Mouse (Mus musculus): Measurements from ENCODE around the gene Ccm2l. TPM values are rescaled to one million over a fixed set of nuclear protein-coding genes. Genes with fewer than 3 reads are reported as not detected.

The Ccm2l gene
- polyA plus RNA-seq, 1 experiment = 164 TPM

DNA sequence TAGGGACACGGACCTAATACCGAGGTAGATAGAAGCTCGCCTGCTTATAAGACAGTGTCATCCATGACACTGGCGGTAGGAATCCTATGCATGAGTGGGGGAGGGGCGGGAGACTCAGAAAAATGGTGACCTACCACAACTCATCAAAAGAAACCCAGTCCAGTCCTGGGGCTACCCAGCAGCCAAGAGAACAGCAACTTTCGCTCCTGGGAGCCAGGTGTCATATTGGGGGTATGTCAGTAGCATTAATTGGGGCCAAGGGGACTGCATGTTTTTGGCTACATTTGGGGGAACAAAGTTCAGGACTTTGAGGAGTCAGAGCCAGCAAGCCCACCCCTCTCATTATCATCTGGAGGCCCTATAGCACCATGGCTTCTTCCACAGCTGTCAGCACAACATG lies 14.7 kb upstream of the Ccm2l start:
- 76% methylated on average over 6 of the region's 6 CpGs for WGBS
- TF ChIP-seq POLR2A (IDR thresholded peaks at IDR 0.05; ENCODE audit: borderline replicate concordance, extremely low read depth, low read depth, low read length) (no peak), CTCF (IDR thresholded peaks at IDR 0.05; ENCODE audit: insufficient read depth, low read length) (no peak)
- H3K4me1 ChIP-seq (ENCODE audit: control insufficient read depth, insufficient read depth, low read length) = no peaks in the 10 kb centered on the region
- H3K4me3 ChIP-seq (replicated peaks; ENCODE audit: extremely low read depth, low read depth, low read length) = no peak overlapping the region
- DNase-seq = no peak

DNA sequence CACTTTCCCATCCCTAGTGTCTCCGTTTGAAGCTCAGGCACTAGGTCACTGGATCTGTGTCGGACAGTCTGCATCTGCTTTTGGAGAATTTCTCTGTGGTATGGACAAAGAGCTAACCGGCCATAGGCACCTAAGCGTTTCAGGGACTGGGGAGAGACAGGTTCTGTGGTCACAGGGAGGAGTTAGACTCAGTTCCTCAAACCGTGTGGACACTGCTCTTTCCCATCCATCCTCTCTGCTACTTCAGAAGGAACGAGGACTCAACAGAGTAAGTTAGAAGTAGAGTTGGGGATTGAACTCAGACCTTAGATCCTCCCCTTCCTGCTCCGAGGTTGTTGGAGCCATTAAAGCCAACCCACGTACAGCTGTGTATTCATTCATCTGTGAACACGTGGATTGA lies 14.2 kb upstream of the Ccm2l start:
- Histone ChIP-seq H3K4me3 (replicated peaks; ENCODE audit: extremely low read depth, low read depth, low read length) (no peak overlapping the region), H3K4me1 (ENCODE audit: control insufficient read depth, insufficient read depth, low read length) (no peaks in the 10 kb centered on the region)
- no peak for DNase-seq
- 65% methylated on average over 9 of the region's 9 CpGs for WGBS
- no peak for TF ChIP-seq POLR2A (IDR thresholded peaks at IDR 0.05; ENCODE audit: borderline replicate concordance, extremely low read depth, low read depth, low read length)
- TF ChIP-seq CTCF (IDR thresholded peaks at IDR 0.05; ENCODE audit: insufficient read depth, low read length) = no peak

DNA sequence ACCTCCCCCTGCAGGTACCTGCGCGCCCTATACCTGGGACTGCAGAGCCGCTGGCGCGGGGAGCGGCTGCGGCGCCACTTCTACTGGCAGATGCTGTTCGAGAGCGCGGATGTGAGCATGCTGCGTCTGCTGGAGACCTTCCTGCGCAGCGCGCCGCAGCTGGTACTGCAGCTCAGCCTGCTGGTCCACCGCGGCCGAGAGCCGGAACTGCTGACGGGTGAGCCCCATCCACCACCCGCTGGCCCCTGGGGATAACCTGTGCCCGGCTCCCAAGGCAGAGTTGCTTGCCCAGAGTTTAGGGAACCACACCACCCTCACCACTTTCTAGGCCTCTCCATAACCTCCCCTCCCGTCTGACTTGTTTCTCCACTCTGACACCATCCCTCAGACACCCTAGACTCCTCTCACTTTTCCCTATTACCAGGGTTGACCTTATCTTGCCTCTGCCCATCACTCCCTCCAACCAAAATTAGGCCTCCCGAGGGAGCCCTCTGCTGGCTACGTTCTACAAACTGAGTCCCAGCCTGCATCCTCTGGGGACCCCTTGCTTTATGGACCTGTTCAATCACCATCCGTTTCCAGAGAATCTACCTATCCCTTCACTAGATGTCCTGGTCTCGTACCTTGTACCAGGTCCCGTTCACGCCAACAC lies 12.9 kb upstream of the Ccm2l start:
- TF ChIP-seq POLR2A (IDR thresholded peaks at IDR 0.05; ENCODE audit: borderline replicate concordance, extremely low read depth, low read depth, low read length) (no peak), CTCF (IDR thresholded peaks at IDR 0.05; ENCODE audit: insufficient read depth, low read length) (no peak)
- Histone ChIP-seq H3K4me1 (ENCODE audit: control insufficient read depth, insufficient read depth, low read length) (no peaks in the 10 kb centered on the region), H3K4me3 (replicated peaks; ENCODE audit: extremely low read depth, low read depth, low read length) (no peak overlapping the region)
- 11% methylated on average over 30 of the region's 30 CpGs for WGBS
- DNase-seq = no peak

DNA sequence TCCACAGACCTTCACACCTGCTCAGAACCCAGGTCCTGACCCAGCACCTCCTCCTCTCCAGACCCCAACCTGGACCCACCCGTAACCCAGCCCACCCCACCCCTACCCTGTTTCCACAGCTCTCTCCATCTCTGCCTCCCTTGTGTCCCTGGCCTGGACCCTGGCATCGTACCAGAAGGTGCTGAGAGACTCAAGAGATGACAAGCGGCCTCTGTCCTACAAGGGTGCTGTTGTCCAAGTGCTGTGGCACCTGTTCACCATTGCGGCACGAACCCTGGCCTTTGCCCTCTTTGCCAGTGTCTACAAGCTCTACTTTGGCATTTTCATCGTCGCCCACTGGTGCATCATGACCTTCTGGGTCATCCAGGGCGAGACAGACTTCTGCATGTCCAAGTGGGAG lies 11.9 kb upstream of the Ccm2l start:
- TF ChIP-seq CTCF (IDR thresholded peaks at IDR 0.05; ENCODE audit: insufficient read depth, low read length) (no peak), POLR2A (IDR thresholded peaks at IDR 0.05; ENCODE audit: borderline replicate concordance, extremely low read depth, low read depth, low read length) (no peak)
- WGBS = 90% methylated on average over 8 of the region's 8 CpGs
- no peak for DNase-seq
- Histone ChIP-seq H3K4me1 (ENCODE audit: control insufficient read depth, insufficient read depth, low read length) (no peaks in the 10 kb centered on the region), H3K4me3 (replicated peaks; ENCODE audit: extremely low read depth, low read depth, low read length) (no peak overlapping the region)

DNA sequence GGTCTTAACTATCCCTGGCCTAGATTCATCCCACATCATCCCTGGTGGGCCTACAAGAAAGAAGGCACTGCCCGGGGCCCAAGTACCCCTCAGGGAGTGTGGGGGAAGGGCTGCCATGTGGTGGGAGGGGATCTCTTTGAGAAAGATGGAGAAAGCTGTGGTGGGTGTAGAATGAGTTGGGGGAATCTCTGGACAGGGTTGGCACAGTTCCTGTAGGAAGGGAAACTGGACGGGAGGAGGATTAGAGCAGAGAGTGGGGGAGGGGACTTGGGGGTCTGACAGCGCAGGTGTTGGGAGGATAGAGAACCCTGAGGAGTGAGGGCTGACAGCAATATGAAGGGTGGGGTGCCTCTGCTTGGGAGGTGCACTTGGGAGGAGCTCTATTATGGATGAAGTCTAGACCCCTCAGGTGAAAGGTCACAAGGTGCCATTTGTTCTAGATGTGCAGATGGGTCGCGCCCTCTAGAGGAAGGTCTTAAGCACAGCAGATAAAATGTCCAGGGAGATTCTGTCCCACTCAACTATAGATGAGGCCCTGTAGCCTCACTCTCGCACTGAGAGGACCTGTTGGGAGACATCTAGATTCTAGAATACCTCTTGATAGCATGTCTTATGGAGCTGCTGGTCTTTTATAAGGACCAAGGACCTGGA lies 10.4 kb upstream of the Ccm2l start:
- no peak for DNase-seq
- Histone ChIP-seq H3K4me1 (ENCODE audit: control insufficient read depth, insufficient read depth, low read length) (no peaks in the 10 kb centered on the region), H3K4me3 (replicated peaks; ENCODE audit: extremely low read depth, low read depth, low read length) (no peak overlapping the region)
- 55% methylated on average over 6 of the region's 6 CpGs for WGBS
- TF ChIP-seq CTCF (IDR thresholded peaks at IDR 0.05; ENCODE audit: insufficient read depth, low read length) = no peak
- TF ChIP-seq POLR2A (IDR thresholded peaks at IDR 0.05; ENCODE audit: borderline replicate concordance, extremely low read depth, low read depth, low read length) = no peak

DNA sequence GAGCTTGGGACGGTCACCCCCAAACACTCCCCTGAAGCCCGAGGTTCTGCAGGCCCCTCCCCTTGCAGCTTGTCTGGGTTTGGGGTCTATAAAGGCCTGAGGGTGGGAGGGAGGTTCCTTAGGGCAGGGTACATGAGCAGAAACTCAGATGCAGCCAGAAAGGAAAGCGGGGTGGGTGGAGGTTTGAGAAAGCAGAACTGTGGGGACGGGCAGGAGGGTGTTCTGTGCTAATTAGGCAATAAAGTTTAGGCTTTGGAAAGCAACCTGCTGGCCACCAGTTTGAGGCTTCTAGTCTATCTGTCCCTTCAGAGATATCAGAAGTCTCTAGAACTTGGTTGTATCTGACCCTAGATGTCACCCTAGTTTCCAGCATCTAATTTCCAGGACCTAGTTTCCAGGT lies 7.4 kb upstream of the Ccm2l start:
- no peak for TF ChIP-seq POLR2A (IDR thresholded peaks at IDR 0.05; ENCODE audit: borderline replicate concordance, extremely low read depth, low read depth, low read length)
- no peak for TF ChIP-seq CTCF (IDR thresholded peaks at IDR 0.05; ENCODE audit: insufficient read depth, low read length)
- Histone ChIP-seq H3K4me3 (replicated peaks; ENCODE audit: extremely low read depth, low read depth, low read length) (no peak overlapping the region), H3K4me1 (ENCODE audit: control insufficient read depth, insufficient read depth, low read length) (no peaks in the 10 kb centered on the region)
- 72% methylated on average over 4 of the region's 4 CpGs for WGBS
- DNase-seq = no peak

DNA sequence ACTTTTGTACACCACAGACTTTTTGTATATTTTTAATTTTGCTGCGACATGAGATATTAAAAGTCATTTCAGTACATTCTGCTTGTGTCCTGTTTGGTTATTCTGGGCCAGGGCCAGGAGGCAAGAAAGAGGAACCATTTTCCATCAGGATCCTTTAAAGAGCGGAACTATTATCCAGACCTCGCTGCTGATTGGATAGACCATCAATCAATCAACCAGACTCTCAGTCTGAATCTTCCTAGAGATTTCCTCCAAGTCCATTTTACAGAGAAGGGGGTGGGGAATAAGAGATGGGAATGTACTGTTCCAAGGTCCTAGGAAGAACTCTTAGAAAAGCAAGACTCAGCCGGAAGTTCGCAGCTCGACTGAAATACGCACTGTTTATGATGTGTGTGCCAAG lies 5.5 kb upstream of the Ccm2l start:
- no peak overlapping the region for H3K4me3 ChIP-seq (replicated peaks; ENCODE audit: extremely low read depth, low read depth, low read length)
- no peak for TF ChIP-seq CTCF (IDR thresholded peaks at IDR 0.05; ENCODE audit: insufficient read depth, low read length)
- no peak for TF ChIP-seq POLR2A (IDR thresholded peaks at IDR 0.05; ENCODE audit: borderline replicate concordance, extremely low read depth, low read depth, low read length)
- no peak for DNase-seq
- peaks cover 4% of the 10 kb centered on the region; the same call in 1 of the 2 replicates for H3K4me1 ChIP-seq (ENCODE audit: control insufficient read depth, insufficient read depth, low read length)
- 64% methylated on average over 7 of the region's 7 CpGs for WGBS

DNA sequence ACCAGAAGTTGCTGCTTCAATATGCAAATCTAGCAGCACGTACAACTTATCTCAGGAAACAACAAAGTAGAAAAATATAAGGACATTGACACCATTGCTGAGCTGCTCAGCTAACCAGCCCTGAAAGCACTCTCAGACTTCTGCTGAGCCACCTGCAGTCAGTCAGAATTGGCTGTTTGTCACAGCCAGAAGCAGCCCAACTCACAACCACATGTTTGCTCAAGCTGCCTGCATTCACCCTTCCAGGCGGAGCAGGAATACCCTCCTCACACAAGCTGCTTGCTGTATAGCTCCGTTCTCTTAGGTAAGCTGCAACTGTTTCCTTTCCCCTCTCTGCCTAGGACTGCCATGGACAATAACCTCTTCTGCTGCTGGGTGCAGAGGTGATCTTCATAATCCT lies 2.4 kb upstream of the Ccm2l start:
- 55% methylated on average over 3 of the region's 3 CpGs for WGBS
- TF ChIP-seq POLR2A (IDR thresholded peaks at IDR 0.05; ENCODE audit: borderline replicate concordance, extremely low read depth, low read depth, low read length) = no peak
- no peak for TF ChIP-seq CTCF (IDR thresholded peaks at IDR 0.05; ENCODE audit: insufficient read depth, low read length)
- no peak for DNase-seq

DNA sequence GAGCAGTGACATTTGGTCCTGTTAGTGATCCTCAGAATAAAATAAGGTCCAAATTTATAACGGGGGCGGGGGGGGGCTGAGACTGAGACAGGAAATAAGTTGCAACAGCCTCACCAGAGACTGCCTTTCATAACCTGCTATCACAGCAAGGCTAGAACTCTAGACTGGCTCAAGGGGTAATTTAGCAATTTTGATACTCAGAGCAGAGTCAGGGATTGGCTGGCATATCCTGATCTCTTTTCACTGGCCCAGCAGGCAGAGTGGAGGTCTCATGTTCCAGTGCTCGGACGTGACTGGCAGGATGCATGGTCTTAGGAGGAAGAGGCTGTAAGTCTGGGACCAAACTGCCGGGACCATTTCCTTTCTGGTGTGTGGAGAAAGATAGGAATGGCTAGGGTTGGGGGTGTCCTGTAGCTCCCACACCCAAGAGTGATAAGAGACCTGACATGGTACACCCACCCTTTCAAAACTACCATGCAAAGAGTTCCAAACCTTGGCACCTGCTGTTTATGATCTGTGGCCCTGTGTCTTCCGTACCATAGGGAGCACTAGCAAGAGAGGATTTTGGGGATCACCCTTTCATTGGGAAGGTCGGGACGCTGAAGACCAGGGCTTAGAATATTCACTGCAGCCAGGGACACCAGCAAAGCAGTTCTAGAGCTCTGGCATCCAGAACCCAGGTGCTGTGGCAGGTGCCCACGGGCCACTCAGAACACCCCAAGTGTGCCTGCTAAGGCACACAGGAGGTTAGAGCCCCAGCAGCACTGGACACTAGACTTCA lies 1.4 kb upstream of the Ccm2l start:
- Histone ChIP-seq H3K4me3 (replicated peaks; ENCODE audit: extremely low read depth, low read depth, low read length) (no peak overlapping the region), H3K4me1 (ENCODE audit: control insufficient read depth, insufficient read depth, low read length) (peaks cover 4% of the 10 kb centered on the region; the same call in 1 of the 2 replicates)
- TF ChIP-seq CTCF (IDR thresholded peaks at IDR 0.05; ENCODE audit: insufficient read depth, low read length) (no peak), POLR2A (IDR thresholded peaks at IDR 0.05; ENCODE audit: borderline replicate concordance, extremely low read depth, low read depth, low read length) (no peak)
- no peak for DNase-seq
- 52% methylated on average over 9 of the region's 9 CpGs for WGBS

More for the DNA sequence above, 2.4 kb upstream of the Ccm2l start:
- peaks cover 4% of the 10 kb centered on the region; the same call in 1 of the 2 replicates for H3K4me1 ChIP-seq (ENCODE audit: control insufficient read depth, insufficient read depth, low read length)
- H3K4me3 ChIP-seq (replicated peaks; ENCODE audit: extremely low read depth, low read depth, low read length) = no peak overlapping the region

Measured in lung, adult 2 months (tissue).